Mouse (Mus musculus) c-Kit-positive CD71-negative TER-119-negative erythroid progenitor cells, embryonic 14.5 days (primary cell): ENCODE data around the gene Galnt9.
A peak's percentile ranks its signal among the peaks of the same experiment; 100 is the strongest.

Source experiments
- DNase-seq: peaks from one replicate; pipeline ENCODE4 v3.0.0-alpha.2; 2013; ENCODE audit warnings: low read depth

Galnt9 gene

DNA sequence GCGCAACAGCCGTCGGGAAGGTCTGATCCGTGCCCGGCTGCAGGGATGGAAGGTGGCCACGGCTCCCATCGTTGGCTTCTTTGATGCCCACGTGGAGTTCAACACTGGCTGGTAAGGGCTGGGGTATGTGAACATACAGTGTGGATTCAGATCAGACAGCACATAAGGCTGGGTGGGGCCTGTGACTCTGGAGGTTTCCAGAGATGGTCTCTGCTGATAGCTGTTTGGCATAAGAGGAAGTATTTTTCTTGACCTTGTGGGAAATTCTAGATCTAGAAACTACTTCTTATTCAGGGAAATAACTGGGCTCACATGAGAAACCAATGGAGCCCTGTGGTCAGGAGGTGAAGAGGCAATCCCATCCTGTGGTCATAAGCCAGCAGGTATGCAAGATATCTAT, 45.7 kb downstream of the Galnt9 start:
- no peak for DNase-seq

DNA sequence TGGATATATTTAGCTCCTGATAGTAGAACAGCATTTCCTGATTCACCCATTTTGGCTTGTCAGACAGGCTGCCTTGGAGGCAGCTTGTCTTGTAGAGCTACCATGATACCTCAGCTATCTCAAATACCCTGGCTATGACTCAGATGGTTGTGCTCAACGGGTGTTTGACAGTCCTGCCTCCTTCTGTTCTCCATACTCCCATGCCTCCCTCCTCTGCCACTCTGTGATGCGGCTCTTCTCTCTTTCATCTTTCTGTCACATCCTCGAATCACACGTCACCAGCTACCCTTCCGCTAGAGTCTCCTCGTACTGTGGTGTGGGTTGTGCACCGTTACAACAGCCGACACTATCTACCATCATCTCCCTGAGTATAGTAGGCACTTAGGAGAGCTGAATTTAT, 50.3 kb downstream of the Galnt9 start:
- DNase-seq, result no peak

DNA sequence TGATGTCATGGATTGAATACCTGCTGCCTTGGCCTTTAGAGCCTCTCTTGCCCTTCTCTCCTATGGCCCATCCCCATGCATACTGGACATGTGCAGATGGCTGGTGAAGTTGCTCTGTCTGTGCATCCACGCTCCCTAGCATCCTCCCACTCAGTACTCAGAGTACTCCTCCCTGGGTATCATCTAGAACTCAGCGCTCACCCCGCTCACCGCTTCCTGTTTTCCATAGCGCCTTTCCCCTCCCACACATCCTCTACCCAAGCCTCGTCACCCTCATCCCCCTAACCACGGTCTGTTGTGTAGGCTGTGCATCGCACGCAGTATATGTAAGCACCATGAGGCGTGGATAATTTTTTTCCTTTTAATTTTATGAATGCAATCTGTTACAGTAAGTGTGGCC, 51.2 kb downstream of the Galnt9 start:
- no peak for DNase-seq

DNA sequence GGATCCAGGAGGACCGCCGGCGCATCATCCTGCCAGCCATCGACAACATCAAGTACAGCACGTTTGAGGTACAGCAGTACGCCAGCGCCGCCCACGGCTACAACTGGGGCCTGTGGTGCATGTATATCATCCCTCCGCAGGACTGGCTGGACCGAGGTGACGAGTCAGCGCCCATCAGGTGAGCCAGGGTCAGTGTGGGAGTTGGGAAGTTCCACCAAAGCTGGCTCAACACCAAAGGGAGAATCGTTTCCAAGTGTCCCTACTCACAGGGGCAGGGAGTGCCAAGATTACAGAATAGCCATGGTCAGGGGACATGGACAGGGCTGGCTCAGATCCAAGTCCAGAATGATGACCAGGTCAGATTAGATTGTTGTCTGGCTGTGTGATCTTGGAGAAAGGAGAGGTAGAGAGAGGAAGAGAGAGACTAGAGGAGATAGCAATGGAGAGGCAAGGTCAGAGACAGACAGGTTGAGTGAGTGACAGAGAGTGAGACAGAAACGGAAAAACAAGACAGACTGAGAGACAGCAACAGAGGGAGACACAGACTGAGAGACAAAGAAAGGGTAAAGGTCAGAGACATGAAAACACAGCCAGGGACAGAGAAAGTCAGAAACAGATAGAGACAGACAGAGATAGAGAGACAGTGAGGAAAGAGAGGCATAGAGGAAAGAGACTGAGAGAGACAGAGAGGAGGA, 52.1 kb downstream of the Galnt9 start:
- DNase-seq, result no peak

DNA sequence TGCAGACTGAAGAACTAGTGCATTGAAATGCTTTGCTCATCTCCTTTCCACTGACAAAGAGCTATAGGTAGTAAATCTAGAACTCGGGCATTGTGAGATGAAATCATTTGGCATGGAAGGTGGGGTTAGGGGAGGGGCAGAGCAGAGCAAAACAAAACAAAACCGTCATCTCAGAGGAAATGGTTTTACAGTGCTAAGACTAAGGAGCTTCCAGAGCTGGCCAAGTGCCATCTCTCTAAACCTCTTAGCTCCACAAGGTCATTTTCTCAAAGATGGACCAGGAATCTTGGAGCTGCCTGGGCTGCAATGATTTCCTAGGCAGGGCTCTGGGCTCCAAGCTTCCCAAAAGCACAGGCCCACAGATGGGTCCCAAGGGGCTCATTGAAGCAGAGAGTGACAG, 53.3 kb downstream of the Galnt9 start:
- DNase-seq, result no peak

DNA sequence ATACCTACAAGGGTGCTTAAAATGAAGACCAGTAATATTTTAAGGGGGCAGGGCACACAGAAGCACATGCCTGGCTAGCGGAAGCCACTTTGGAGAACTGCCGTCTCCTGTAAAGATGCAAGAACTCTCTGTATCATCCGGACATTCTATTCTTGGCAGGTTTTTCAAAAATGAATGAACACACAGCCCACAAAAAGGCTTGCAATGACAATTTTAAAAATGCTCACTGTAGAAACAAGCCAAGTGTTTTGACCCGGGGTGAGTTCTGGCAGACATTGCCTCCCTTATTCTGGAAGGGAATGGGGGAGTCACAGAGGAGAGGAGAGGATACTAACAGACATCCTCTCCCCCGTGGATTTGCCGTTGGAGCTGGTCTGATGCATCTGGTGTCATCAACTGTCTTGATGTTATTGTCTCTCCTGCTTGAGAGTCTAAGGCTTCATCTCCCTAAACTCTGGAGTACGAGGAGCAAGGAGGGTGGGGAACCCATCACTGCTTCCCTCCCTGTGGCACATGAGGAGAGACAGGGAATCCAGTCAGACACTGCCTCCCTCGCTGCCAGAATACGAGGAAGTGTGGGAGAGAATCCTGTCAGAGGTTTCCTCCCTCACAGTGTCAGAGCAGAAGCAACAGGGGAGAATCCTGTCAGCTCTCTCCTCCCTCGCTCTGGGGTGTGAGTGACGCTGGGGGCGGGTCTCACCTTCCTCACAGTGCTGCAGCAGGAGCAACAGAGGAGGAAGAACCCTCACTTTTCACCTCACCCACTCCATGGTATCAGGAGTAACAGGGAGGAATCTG, 54.3 kb downstream of the Galnt9 start:
- no peak for DNase-seq

DNA sequence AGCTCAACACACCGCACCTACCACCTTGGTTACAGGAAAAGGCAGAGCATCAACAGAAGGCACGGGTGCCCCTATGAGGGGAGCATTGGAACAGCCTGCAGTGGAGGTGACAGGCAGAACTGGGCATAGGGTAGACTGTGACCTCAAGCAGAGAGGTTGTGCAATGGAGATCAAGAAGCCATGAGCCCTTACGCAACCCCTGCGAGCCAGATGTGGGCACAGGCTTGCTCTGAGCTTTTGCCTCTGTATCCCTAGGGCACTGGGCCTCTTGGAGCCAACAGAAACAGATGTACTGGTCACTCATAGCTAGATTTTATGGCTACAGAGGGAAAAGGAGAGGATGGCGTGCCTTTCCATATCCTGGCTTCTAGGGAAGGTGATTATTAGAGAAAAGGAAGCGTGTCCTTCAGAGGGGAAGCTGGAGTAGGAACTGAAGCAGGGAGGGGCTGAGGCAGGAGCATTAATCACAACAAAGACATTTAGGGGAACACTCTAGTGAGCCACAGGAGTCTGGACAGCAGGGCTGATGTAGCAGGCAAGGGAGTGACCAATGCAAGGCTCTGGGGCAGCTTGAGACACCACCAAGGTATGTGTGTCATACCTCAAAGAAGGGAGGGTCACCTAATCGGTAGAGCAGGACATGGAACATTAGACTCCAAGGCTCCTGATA, 59.0 kb downstream of the Galnt9 start:
- peak; percentile 44 for DNase-seq

DNA sequence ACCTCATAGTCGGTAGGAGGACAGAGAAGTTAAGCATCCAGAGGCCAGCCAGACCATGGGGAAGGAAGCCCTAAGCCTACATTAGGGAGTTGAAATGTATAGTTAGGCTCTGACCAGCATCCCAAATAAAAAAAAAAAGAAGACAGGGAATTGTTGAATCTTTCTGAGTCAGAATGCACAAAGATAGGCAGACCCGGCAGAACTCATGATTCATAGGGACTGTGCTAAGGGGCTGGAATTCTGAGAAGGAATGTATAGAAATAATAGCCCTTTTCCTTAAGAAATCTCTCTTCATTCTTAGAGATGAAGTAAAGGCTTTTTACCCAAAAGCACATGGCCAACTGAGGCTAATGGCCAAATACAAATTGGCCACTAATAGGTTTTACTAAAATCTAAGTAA, 60.2 kb downstream of the Galnt9 start:
- DNase-seq, result no peak

DNA sequence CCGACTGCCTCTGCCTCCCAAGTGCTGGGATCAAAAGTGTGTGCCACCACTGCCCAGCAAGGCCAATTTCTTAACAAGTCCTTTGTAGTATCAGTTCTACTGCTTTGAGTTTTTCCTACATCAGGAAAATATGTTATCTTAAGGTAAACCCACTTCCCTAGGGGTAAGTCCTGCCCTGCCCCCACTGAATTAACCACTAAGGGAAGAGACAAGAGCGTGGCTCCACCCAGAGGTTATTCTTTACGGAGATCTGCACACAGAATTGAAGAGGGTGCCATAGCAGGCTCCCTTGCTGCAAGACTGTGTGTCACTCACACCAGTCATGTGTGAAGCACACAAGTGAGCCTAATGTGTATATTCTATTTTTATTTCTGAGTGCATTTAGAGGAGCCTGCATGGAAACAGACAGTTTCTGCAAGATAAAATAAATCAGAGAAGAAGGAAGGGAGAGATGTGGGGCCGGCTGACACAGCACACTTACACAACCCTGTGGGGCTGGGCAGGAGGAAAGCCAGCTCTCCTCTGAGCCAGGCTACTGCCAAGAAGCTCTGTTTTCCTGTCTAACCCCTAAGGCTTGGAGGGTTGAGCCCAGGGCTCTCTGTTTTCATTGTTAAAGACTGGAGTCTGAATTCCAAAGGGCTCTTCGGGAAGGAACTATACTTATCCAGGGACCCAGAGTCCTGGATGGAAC, 61.5 kb downstream of the Galnt9 start:
- DNase-seq, result no peak

DNA sequence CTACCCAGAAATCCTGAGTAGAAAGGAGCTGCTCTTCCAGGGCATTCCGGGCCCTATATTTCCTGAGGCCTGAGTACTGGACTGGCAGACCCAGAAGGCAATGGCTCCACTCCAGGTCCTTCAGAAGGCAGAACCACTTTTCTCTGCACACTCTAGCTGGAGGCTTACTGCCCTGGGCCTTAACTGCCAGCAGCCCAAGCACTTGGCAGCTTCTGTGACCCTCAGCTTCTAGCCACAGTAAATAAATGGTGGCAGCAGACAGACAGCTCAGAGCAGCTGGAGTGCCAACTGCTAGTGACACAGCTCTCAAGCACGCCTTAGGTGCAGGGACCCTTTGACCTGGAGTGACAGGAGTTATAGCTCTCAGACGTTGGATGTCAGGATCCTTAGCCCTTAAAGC, 63.6 kb downstream of the Galnt9 start:
- no peak for DNase-seq

DNA sequence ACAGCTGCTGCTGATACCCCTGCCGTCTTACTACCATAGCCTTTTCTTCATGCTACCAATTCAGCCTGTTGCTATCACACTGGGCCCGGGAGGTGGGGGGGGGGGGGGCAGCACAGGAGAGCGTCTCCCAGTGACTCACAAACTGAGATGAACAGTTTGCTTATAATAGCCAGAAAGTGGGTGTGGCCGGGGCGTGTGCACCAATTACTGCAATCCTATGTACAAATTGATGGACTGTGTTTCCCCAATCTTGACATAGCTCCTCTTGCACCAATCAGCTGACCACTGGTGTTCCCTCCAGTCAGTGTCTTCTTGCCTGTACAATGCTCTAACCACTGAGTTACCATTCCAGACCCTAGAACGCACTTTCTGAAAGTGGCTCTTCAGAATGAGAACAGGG, 64.2 kb downstream of the Galnt9 start:
- no peak for DNase-seq

DNA sequence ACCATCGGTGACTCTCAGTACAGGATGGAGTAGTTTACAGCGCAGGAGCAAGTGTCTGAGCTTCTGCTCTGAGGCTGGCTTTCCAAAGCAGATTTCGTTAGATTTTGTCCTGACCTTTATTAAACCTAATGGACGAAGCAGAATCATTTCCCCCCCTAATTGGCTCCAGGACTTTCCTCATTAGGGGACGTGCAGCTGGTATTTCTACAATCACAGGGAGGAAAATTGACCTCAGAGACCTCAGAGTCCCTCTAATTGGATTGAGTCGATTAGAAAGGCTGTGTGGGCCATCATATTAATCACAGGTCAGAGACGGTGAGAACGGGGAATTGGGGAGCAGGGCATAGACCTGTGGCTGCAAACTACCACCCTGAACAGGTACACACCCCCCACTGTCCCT, 64.8 kb downstream of the Galnt9 start:
- no peak for DNase-seq

DNA sequence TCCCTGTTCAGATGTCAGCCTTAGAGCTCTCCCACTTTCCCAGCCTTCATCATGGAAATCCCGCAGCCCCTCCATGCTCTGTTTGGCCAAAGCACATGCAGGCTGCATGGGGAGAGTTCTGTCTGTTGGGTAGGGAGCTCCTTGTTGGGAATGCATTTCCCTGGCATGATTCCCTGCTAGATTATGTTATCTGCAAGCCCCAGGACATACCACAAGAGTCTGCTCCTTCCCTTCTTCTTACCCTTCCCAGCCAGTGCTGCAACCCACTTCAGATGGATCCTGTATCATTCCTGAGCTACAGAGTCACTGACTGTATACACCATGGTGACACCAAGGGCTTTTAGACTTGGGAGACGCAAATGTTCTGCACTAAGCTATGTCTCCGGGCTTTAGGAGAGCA, 65.3 kb downstream of the Galnt9 start:
- DNase-seq, result no peak

DNA sequence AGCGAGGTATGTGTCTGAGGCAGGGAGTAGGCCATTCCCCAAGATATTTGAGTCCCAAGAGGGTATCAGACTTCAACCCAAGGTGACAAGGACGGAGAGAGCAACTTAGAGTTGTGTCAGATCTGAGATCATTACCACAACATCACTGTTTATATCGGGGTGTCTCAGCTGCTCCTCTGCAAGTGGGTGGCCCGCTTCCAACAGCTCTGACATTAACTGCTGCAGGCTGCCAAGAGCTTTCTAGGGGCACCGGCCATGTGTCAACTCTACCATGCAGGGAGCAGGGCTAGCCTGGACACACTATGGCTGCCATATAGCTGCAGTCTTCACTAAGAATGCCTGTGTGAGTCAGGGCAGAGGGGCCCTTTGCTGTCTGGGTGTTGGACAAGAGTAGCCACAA, 65.7 kb downstream of the Galnt9 start:
- DNase-seq, result no peak

DNA sequence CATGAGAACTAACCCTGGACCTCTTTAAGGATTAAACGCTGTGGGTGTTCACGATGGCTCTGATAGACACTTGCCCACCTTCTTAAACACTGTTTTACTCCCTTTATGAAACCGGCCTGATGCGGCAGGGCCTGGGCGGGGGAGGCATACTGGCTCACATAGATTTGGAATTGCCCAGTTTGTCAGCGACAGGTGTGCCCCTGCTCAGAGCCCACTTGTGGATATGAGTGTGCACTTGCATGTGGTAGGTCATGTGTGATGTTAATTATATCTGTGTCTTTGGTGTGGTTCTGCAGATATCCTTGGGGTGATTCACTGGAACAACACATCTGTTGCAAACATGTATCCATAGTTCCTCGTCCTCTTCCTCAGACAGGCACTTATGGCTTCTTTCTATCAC, 66.3 kb downstream of the Galnt9 start:
- no peak for DNase-seq

DNA sequence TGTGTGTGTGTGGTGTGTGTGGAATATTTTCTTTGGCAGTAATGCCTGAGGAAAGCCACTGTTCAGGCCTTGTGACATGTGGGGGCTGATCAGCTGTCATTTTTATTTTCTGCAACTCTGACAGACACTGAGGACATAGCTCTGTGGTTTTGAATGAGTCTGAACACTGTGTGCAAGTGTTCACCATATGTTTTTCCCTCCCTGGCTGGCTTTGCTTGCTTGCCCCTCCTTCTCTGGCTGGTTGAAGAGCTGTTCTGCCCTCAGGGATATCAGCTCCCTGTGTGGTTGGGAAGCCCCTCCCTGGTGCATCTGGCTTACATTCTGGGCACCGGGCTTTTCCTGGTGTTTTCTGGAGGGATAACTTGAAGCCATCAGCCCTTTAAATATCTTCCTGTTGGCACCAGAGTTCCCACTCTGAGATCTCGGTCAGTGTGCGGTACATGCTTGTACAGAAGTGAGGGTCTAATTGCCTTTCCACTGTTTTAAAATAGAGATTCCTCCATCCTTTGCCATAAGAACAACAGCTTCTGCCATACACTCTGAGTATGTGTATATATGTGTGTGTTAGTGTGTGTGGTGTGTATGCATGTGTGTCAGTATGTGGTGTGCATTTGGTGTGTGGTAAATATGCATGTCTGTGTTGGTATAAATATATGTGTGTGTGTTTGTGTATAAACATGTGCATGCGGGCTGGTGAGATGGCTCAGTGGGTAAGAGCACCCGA, 67.4 kb downstream of the Galnt9 start:
- DNase-seq, result no peak

DNA sequence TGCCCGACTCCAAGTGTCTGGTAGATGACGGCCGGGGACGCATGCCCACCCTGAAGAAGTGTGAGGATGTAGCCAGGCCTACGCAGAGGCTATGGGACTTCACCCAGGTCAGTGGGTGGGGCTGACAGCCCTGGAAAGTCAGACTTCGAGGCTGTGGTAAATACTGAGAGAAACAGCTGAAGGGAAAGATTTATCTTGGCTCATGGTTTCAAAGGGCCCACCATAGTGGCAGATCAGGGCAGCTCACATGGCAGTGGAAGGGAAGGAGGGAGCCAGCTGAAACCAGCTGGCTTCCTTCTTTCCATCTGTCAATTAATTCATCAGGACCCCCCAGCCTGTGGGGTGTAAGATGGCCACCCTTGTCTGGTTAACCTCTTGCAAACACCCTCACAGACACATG, 75.1 kb downstream of the Galnt9 start:
- DNase-seq, result no peak

DNA sequence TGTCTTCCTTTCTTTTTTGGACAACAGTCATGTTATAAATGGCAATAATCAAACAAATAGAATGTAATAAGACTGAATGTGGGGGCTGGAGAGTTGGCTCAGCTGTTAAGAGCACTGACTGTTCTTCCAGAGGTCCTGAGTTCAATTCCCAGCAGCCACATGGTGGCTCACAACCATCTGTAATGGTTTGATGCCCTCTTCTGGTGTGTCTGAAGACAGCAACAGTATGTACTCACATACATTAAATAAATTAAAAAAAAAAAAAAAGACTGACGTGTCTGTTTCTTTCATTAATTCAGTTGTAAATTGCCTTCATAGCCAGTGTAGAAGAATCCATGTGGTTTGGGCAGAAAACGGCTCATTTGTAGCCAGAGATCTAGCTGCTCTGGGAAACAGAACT, 80.2 kb downstream of the Galnt9 start:
- no peak for DNase-seq

DNA sequence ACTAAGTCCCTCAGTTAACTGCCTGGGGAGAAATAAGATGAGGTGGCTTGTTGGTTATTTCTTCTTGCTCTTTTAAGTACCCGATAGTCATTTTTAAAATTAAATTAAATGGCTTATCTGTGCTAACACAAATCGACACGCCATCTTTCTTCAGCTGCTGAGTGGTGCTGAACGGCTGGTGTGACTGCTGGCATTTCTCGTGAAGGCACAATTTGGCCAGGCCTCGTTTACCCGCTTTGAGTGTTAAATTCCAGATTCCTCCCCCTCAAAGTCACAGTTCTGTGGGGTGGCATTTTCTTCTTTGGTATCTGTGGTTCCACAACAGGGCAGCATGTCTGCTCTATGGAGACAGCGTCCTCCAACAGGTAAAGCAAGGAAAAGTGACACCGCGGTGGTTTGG, 83.2 kb downstream of the Galnt9 start:
- no peak for DNase-seq

DNA sequence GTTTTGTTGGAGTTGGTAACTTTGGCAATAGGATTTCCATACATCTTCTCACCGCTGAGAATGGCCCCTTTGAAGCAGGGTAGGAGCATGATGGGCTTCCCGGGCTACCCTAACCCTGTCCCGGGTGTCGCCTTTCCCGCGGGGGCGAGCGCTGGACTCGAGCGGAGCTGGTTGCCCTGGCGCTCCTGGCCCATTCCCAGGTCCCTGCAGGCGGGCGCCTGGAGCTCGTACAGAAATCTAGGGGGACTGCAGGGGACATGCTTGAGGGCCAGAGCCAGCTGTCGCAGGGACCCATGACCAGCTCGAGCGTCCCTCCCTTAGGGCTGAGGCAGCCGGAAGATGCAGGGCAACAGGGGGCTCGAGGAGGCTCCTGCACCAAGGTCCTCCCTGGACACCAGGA, 84.0 kb downstream of the Galnt9 start:
- no peak for DNase-seq

DNA sequence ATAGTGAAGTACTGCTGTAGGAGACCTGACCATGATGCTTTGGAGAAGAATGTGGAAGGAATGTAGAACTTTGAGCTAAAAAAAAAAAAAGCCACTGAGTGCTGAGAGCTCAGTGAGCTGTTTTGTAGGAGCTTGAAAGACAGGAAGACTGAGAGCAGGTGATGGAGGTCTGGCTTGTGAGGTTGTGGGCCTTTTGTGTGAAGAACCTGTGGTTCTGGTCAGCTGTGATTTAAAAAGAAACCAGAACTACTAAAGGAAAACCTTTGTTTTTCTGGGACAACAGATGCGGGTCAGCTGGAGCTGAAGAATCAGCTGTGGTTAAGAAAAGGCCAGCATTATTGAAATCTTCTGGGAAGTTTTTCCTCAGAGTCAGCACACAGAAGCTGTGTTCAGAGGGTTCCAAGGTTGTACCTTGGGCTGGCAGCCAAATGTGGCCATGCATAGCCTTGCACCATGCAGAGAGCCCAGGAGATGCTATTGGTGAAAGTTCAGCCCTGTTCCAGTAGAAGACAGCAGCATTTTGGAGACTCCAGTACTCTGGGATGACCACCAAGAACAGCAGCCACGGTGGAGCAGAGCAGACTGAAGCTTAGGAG, 85.5 kb downstream of the Galnt9 start:
- DNase-seq, result no peak
